Mouse (Mus musculus) gastrocnemius, postnatal 14 days (tissue): Measurements from ENCODE around the gene Lnx1. TPM values are rescaled to one million over a fixed set of nuclear protein-coding genes. Genes with fewer than 3 reads are reported as not detected.

Experiments used
- DNase-seq: peaks from one replicate; pipeline ENCODE4 v3.0.0; 2021; ENCODE audit warnings: mixed read lengths
- intact Hi-C: fragments of 180-260 bp; cut with DNase I; formaldehyde crosslinking; loops from one replicate; pipeline ENCODE4 v1.15.1; 2025; ENCODE audit warnings: low total_unique reads
- long read RNA-seq, 2 experiments: library from polyadenylated mRNA; stranded (forward); transcript quantifications; one replicate each; pipeline ENCODE4 v2.0.0; 2021
- total RNA-seq, 2 experiments: library from RNA; stranded (reverse); gene quantifications; 2 replicates each; pipeline ENCODE4 v1.2.3; 2021

The Lnx1 gene
- 1 to 10 TPM; 1.3 to 3.7 TPM for total RNA-seq
- long read RNA-seq, experiment 1, partial matches to known transcripts = 1 of 3 reads
- long read RNA-seq, experiment 1, other reads (novel, unspliced or antisense) = 0 of 3 reads
- long read RNA-seq, experiment 2, partial matches to known transcripts = 0 of 3 reads
- long read RNA-seq, experiment 2, other reads (novel, unspliced or antisense) = 1 of 3 reads

- no peak for DNase-seq
- intact Hi-C loops = no loop called here
Observed at GRCm38 (mm10) chr5:74702766-74703165, at the start of gene Lnx1. TSS of gene Lnx1 (minus strand) at chr5:74702912.

- intact Hi-C loops = no loop called here
- peak; percentile 64 for DNase-seq
Observed at GRCm38 (mm10) chr5:74750501-74750900, 47.8 kb upstream of the Lnx1 start.

GRCm38 (mm10) chr5:74747476-74747875 lies 44.8 kb upstream of the Lnx1 start:
- DNase-seq = no peak
- intact Hi-C loops = no loop called here

GRCm38 (mm10) chr5:74740951-74741350 lies 38.2 kb upstream of the Lnx1 start:
- DNase-seq = no peak
- intact Hi-C loops = no loop called here

- no peak for DNase-seq
- intact Hi-C loops = no loop called here
Observed at GRCm38 (mm10) chr5:74739435-74739834, 36.7 kb upstream of the Lnx1 start.

- intact Hi-C loops = no loop called here
- no peak for DNase-seq
Observed at GRCm38 (mm10) chr5:74738312-74738711, 35.6 kb upstream of the Lnx1 start.

GRCm38 (mm10) chr5:74733885-74734558 lies 31.3 kb upstream of the Lnx1 start:
- intact Hi-C loops = no loop called here
- no peak for DNase-seq

GRCm38 (mm10) chr5:74732613-74733012 lies 29.9 kb upstream of the Lnx1 start:
- intact Hi-C loops = no loop called here
- DNase-seq = no peak

- DNase-seq = no peak
- intact Hi-C loops = no loop called here
Observed at GRCm38 (mm10) chr5:74730601-74731000, 27.9 kb upstream of the Lnx1 start.

- DNase-seq = no peak
- intact Hi-C loops = no loop called here
Observed at GRCm38 (mm10) chr5:74729567-74729966, 26.9 kb upstream of the Lnx1 start.

- no peak for DNase-seq
- intact Hi-C loops = no loop called here
Observed at GRCm38 (mm10) chr5:74728186-74728585, 25.5 kb upstream of the Lnx1 start.

GRCm38 (mm10) chr5:74727319-74727718 lies 24.6 kb upstream of the Lnx1 start:
- intact Hi-C loops = no loop called here
- DNase-seq = no peak

- intact Hi-C loops = no loop called here
Observed at GRCm38 (mm10) chr5:74725541-74725940, 22.8 kb upstream of the Lnx1 start.

GRCm38 (mm10) chr5:74721816-74722215 lies 19.1 kb upstream of the Lnx1 start:
- intact Hi-C loops = no loop called here
- DNase-seq = no peak

More at GRCm38 (mm10) chr5:74725541-74725940, 22.8 kb upstream of the Lnx1 start:
- no peak for DNase-seq

GRCm38 (mm10) chr5:74720661-74721060 lies 17.9 kb upstream of the Lnx1 start:
- DNase-seq = no peak
- intact Hi-C loops = no loop called here

GRCm38 (mm10) chr5:74716165-74716564 lies 13.5 kb upstream of the Lnx1 start:
- no peak for DNase-seq
- intact Hi-C loops = no loop called here

- intact Hi-C loops = no loop called here
- no peak for DNase-seq
Observed at GRCm38 (mm10) chr5:74712811-74713210, 10.1 kb upstream of the Lnx1 start.

GRCm38 (mm10) chr5:74711988-74712387 lies 9.3 kb upstream of the Lnx1 start:
- intact Hi-C loops = no loop called here
- no peak for DNase-seq

- no peak for DNase-seq
- intact Hi-C loops = no loop called here
Observed at GRCm38 (mm10) chr5:74711056-74711455, 8.3 kb upstream of the Lnx1 start.

GRCm38 (mm10) chr5:74710181-74710580 lies 7.5 kb upstream of the Lnx1 start:
- no peak for DNase-seq
- intact Hi-C loops = no loop called here

GRCm38 (mm10) chr5:74704460-74704790 lies 1.7 kb upstream of the Lnx1 start:
- intact Hi-C loops = no loop called here
- peak; percentile 62 for DNase-seq
